Mouse (Mus musculus) hindbrain, embryonic 16.5 days (tissue): ENCODE measurements around the gene Gm26938. TPM values are rescaled to one million over a fixed set of nuclear protein-coding genes. Genes with fewer than 3 reads are reported as not detected.

ENCODE experiments used
- ATAC-seq: fragments of 200-750 bp; cut with Nextera tagmentation; 2 replicates; pipeline ENCODE4 v1.8.0; 2017; ENCODE audit warnings: moderate TSS enrichment, moderate library complexity
- H3K27ac ChIP-seq: fragments of 300-500 bp; sonication (generic); 2 replicates; pipeline ENCODE4 v1.5.1; 2014; ENCODE audit warnings: low read depth, mild to moderate bottlenecking, control low read depth, low read length, moderate library complexity
- H3K27me3 ChIP-seq: fragments of 300-500 bp; sonication (generic); replicated peaks from 2 replicates; pipeline ENCODE4 v1.6.1; 2014; ENCODE audit warnings: low read length; ENCODE audit not compliant: control insufficient read depth, insufficient read depth
- H3K36me3 ChIP-seq: fragments of 300-500 bp; sonication (generic); 2 replicates; pipeline ENCODE4 v1.6.1; 2014; ENCODE audit warnings: mild to moderate bottlenecking, low read length, moderate library complexity, mixed read lengths; ENCODE audit not compliant: control insufficient read depth, insufficient read depth
- H3K4me1 ChIP-seq: fragments of 300-500 bp; sonication (generic); 2 replicates; pipeline ENCODE4 v1.6.1; 2014; ENCODE audit warnings: low read depth, low read length; ENCODE audit not compliant: control insufficient read depth, insufficient read depth
- H3K4me2 ChIP-seq: fragments of 300-500 bp; sonication (generic); 2 replicates; pipeline ENCODE4 v1.6.1; 2014; ENCODE audit warnings: mild to moderate bottlenecking, low read length, control low read depth, moderate library complexity
- H3K4me3 ChIP-seq: fragments of 300-500 bp; sonication (generic); 2 replicates; pipeline ENCODE4 v1.5.1; 2014; ENCODE audit warnings: mild to moderate bottlenecking, low read length, control low read depth, moderate library complexity
- H3K9ac ChIP-seq: fragments of 300-500 bp; sonication (generic); 2 replicates; pipeline ENCODE4 v1.6.1; 2014; ENCODE audit warnings: low read depth, mild to moderate bottlenecking, control low read depth, low read length, moderate library complexity
- H3K9me3 ChIP-seq: fragments of 300-500 bp; sonication (generic); 2 replicates; pipeline ENCODE4 v1.6.1; 2014; ENCODE audit warnings: mild to moderate bottlenecking, low read length, moderate library complexity; ENCODE audit not compliant: control insufficient read depth
- WGBS: fragments of 180-500 bp; shearing (Covaris S2); extraction: QIAGEN DNeasy Blood & Tissue Kit; methylation state at CpG from one replicate; pipeline ENCODE4 v1.1.7; 2014; 5-methylcytosine and 5-hydroxymethylcytosine counted together
- polyA plus RNA-seq: library from polyadenylated mRNA; unstranded; fragments of >200 nt; fragmentation: Nextera tagmentation; extraction: Ambion mirVana; gene quantifications from 2 replicates; pipeline ENCODE4 v1.2.1, GENCODE M21; 2015

The Gm26938 gene
- polyA plus RNA-seq = not detected in 2 replicates

DNA sequence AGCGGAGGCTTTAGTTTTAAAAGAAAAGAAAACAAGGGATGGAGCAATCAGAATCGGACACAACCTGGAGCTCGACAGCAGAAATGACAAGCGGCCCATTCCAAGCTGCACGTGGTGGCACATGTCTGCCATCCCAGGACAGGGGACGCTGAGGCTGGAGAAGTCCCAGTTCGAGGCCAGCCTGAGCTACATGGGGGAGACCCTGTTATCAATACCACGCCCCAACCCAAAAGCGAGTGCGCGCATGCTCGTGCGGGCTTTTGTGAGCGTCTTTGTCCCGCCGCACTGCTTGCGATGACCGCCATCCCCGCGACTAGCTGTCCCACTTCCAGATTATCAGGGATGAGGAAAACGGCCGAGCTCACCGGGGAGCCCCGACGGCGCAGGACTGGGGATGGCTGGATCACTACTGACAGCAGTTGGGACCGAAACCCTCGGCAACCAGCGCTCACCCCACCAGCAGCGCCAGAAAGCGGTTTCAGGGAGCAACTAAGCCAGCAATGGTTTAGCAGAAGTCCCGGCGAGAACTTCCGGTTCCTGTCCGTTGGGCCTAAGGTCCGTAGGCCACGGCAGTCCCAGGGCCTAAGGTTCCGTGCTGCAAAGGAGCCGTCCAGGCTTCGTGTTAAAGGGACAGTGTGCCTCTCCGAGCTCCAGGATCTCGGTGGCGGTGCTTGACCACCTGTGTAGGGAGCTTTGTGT, at the start of gene Gm26938, which contains the start of gene Psmg3:
Gene Gm26938 (minus strand): TSS at position 51 of the 699 bp plus-strand sequence.
Gene Psmg3 (minus strand): TSS at position 529 of the 699 bp plus-strand sequence.
- ATAC-seq = peak; percentile 88
- Histone ChIP-seq H3K27me3 (no peaks in the 10 kb centered on the region; the same call in 1 of the 2 replicates), H3K4me1 (peaks cover 16% of the 10 kb centered on the region), H3K4me2 (peak within 1 kb of the TSS; percentile 98), H3K27ac (peak within 1 kb of the TSS; percentile 77), H3K36me3 (peaks cover 22% of the 10 kb centered on the region; the same call in 1 of the 2 replicates), H3K9me3 (peaks cover 2% of the 10 kb centered on the region; the same call in 1 of the 2 replicates), H3K9ac (peak within 1 kb of the TSS; percentile 93), H3K4me3 (peak within 1 kb of the TSS; percentile 95)
- under 1% methylated on average over 43 of the region's 43 CpGs for WGBS

- Histone ChIP-seq H3K27me3 (no peaks in the 10 kb centered on the region), H3K36me3 (no peaks in the 10 kb centered on the region), H3K9me3 (no peaks in the 10 kb centered on the region), H3K4me1 (no peaks in the 10 kb centered on the region), H3K27ac (no peak overlapping the region), H3K9ac (no peak overlapping the region), H3K4me3 (no peak overlapping the region), H3K4me2 (no peak overlapping the region)
- ATAC-seq = no peak
- 88% methylated on average over 1 of the region's 1 CpGs for WGBS
Measured at GRCm38 (mm10) chr5:139871526-139871925, 45.3 kb upstream of the Gm26938 start.

GRCm38 (mm10) chr5:139870886-139871285, 44.7 kb upstream of the Gm26938 start:
- no peaks in the 10 kb centered on the region for H3K9me3 ChIP-seq
- H3K4me1 ChIP-seq = no peaks in the 10 kb centered on the region
- H3K27ac ChIP-seq = no peak overlapping the region
- H3K9ac ChIP-seq = no peak overlapping the region
- ATAC-seq = no peak
- no peak overlapping the region for H3K4me2 ChIP-seq
- WGBS = 15% methylated on average over 4 of the region's 4 CpGs
- no peaks in the 10 kb centered on the region for H3K27me3 ChIP-seq
- H3K36me3 ChIP-seq = no peaks in the 10 kb centered on the region
- H3K4me3 ChIP-seq = no peak overlapping the region

DNA sequence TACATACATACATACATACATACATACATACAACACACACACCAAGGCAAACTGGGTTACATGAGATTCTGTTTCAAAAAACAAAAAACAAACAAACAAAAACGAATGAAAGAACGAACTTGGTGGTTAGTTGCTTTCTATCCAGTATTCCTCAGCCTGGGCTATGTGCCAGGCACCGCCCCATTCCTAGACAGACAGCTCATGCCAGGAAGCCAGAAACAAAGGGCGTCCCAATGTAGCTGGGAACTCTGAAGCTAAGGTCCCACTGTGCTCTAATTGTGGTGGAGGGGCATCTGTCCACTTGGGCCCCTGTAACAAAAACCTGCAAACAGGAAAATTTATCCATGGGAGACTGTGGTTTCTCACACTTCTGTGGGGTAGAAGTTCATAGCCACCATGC, 36.6 kb upstream of the Gm26938 start:
- Histone ChIP-seq H3K4me3 (no peak overlapping the region), H3K4me2 (no peak overlapping the region), H3K9me3 (peaks cover 3% of the 10 kb centered on the region; the same call in 1 of the 2 replicates), H3K4me1 (peaks cover 7% of the 10 kb centered on the region), H3K9ac (no peak overlapping the region), H3K27me3 (no peaks in the 10 kb centered on the region), H3K27ac (no peak overlapping the region), H3K36me3 (no peaks in the 10 kb centered on the region)
- ATAC-seq = peak; percentile 61; the same call in 1 of the 2 replicates
- 35% methylated on average over 4 of the region's 4 CpGs for WGBS

GRCm38 (mm10) chr5:139860328-139861104, 34.3 kb upstream of the Gm26938 start:
- 19% methylated on average over 15 of the region's 15 CpGs for WGBS
- peak overlapping the region; percentile 18 for H3K4me2 ChIP-seq
- no peaks in the 10 kb centered on the region for H3K36me3 ChIP-seq
- peaks cover 3% of the 10 kb centered on the region; the same call in 1 of the 2 replicates for H3K9me3 ChIP-seq
- H3K27me3 ChIP-seq = no peaks in the 10 kb centered on the region
- no peak overlapping the region for H3K4me3 ChIP-seq
- H3K9ac ChIP-seq = peak overlapping the region; percentile 27
- H3K27ac ChIP-seq = no peak overlapping the region
- peak; percentile 61 for ATAC-seq
- peaks cover 7% of the 10 kb centered on the region for H3K4me1 ChIP-seq

DNA sequence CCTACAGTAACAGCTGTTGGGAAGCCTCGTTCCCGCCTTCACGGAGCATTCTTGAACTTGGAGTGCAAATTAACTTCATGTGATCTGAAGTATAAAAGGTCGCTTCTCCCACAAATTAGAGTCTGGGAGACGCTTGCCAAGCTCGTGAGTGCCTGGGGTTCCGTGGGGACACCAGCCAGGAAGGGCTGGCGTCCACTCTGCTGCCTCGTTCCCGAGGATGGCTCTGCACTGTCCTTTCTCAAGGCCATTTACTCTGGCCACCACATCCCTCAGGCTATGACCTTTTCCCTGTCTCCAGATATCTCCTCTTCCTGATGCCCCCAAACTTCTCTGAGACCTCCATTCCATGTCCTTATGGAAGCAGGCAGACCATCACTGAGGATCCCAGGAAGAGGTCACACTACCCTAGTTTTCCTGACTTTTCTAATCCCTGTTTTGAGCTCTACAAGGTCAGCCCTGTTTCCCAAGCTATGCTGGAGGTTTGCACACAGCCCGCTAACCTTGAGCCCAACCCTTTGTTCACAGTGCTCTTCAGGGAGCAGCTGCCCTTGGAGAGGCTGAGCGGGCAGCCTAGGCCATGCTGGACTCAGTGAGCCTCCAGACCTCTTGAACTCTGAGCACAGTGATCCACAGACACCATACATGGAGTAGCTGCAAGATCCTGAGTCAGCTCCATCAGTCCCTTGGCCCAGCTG, 23.6 kb upstream of the Gm26938 start:
- ATAC-seq = no peak
- H3K9me3 ChIP-seq = 0 out of 2 replicates have a peak, but pooled peaks cover 2% of the 10 kb centered on the region
- H3K4me1 ChIP-seq = peaks cover 5% of the 10 kb centered on the region; the same call in 1 of the 2 replicates
- no peak overlapping the region for H3K4me3 ChIP-seq
- no peak overlapping the region for H3K9ac ChIP-seq
- no peak overlapping the region for H3K4me2 ChIP-seq
- no peaks in the 10 kb centered on the region for H3K27me3 ChIP-seq
- no peaks in the 10 kb centered on the region for H3K36me3 ChIP-seq
- no peak overlapping the region for H3K27ac ChIP-seq
- 58% methylated on average over 12 of the region's 12 CpGs for WGBS

- Histone ChIP-seq H3K36me3 (no peaks in the 10 kb centered on the region), H3K4me3 (no peak overlapping the region), H3K4me1 (no peaks in the 10 kb centered on the region), H3K9me3 (no peaks in the 10 kb centered on the region), H3K9ac (no peak overlapping the region), H3K4me2 (no peak overlapping the region), H3K27ac (no peak overlapping the region), H3K27me3 (no peaks in the 10 kb centered on the region)
- ATAC-seq = no peak
- 21% methylated on average over 3 of the region's 3 CpGs for WGBS
Measured at GRCm38 (mm10) chr5:139839142-139839541, 12.9 kb upstream of the Gm26938 start.

- H3K9ac ChIP-seq = no peak overlapping the region
- no peak overlapping the region for H3K4me2 ChIP-seq
- ATAC-seq = peak; percentile 64; the same call in 1 of the 2 replicates
- 14% methylated on average over 2 of the region's 2 CpGs for WGBS
- no peak overlapping the region for H3K27ac ChIP-seq
- no peaks in the 10 kb centered on the region for H3K9me3 ChIP-seq
- no peaks in the 10 kb centered on the region for H3K36me3 ChIP-seq
- H3K27me3 ChIP-seq = no peaks in the 10 kb centered on the region
- H3K4me1 ChIP-seq = no peaks in the 10 kb centered on the region
- no peak overlapping the region for H3K4me3 ChIP-seq
Measured at GRCm38 (mm10) chr5:139838476-139838892, 12.3 kb upstream of the Gm26938 start.
